Mouse (Mus musculus): ENCODE results near the gene 4921539E11Rik.

DNA sequence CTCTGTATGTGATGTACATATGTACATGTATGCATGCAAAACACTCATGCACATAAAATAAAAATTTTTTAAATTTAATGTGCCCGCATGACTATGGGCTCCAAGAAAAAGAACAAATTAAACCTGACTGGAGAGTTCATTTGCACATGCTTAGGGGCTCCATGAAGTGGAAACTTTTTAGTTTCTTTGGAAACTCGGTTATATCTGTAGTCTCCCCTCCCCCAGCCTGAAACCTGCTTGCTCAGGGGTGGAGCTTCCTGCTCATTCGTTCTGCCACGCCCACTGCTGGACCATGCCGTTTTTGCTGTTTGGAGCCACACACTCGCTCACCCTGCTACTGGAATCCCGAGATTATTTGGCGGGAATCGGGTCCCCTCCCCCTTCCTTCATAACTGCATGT is 67.8 kb downstream of the 4921539E11Rik start:
- no peak for TF ChIP-seq POLR2A (IDR thresholded peaks at IDR 0.05; ENCODE audit: extremely low read depth, insufficient read depth, low read length)
- no peak for TF ChIP-seq CTCF (IDR thresholded peaks at IDR 0.05; ENCODE audit: extremely low read depth, insufficient read depth, low read length)

Measured in cortical plate, adult 2 months (tissue).